Mouse (Mus musculus) adrenal gland, postnatal 36 days (tissue): Measurements from ENCODE around the gene Ttc3. TPM values are rescaled to one million over a fixed set of nuclear protein-coding genes. Genes with fewer than 3 reads are reported as not detected.

Source experiments
- DNase-seq, 2 experiments: peaks; one replicate each; pipeline ENCODE4 v3.0.0; 2021; ENCODE audit warnings: mixed read lengths in 1 of 2
- total RNA-seq, 2 experiments: library from RNA; stranded (reverse); gene quantifications; 2 replicates each; pipeline ENCODE4 v1.2.3; 2021

Gene Ttc3
- total RNA-seq, 2 experiments from 2014 or later = 96.4 to 119 TPM

- peak; percentile 35 to 38 for DNase-seq
These were observed 136.7 kb downstream of the Ttc3 start for GRCm38 (mm10) chr16:94507071-94507470.

- DNase-seq = no peak
These were observed 138.4 kb downstream of the Ttc3 start for GRCm38 (mm10) chr16:94508769-94509168.

GRCm38 (mm10) chr16:94509983-94510382 lies 139.6 kb downstream of the Ttc3 start:
- DNase-seq = no peak

- no peak for DNase-seq
These were observed 147.2 kb downstream of the Ttc3 start for GRCm38 (mm10) chr16:94517606-94518005.

Other genes with a start within 250 kb of the Ttc3 start
- gene Hlcs, start 57.0 kb upstream of the Ttc3 start, total RNA-seq = 10 to 100 TPM; 13.6 to 18.3 TPM
- gene Ripply3, start 42.2 kb upstream of the Ttc3 start, total RNA-seq = 1 to 10 TPM; 4.1 to 6.0 TPM
- 100 to 1,000 TPM in 1 of 2 experiments, 10 to 100 TPM in 1; 68.8 to 122 TPM for gene Pigp, start 1.2 kb downstream of the Ttc3 start, total RNA-seq
- gene Vps26c, start 156.2 kb downstream of the Ttc3 start, total RNA-seq = 10 to 100 TPM; 60.6 to 73.2 TPM
- gene Dyrk1a, start 199.4 kb downstream of the Ttc3 start, total RNA-seq = 10 to 100 TPM; 68.7 to 77.0 TPM